Mouse (Mus musculus) spleen, adult 2 months (tissue): Measurements from ENCODE around the gene Ivns1abp.

ENCODE experiments used
- CTCF ChIP-seq: fragments of 200-500 bp; IDR thresholded peaks from 2 replicates; pipeline ENCODE4 v1.5.1; 2011; ENCODE audit warnings: mild to moderate bottlenecking, inconsistent platforms; ENCODE audit not compliant: insufficient read depth, insufficient read length, insufficient replicate concordance; ENCODE audit errors: extremely low read depth
- POLR2A ChIP-seq: fragments of 200-500 bp; IDR thresholded peaks from 2 replicates; pipeline ENCODE4 v1.6.1; 2011; ENCODE audit warnings: low read depth, low read length, inconsistent platforms

DNA sequence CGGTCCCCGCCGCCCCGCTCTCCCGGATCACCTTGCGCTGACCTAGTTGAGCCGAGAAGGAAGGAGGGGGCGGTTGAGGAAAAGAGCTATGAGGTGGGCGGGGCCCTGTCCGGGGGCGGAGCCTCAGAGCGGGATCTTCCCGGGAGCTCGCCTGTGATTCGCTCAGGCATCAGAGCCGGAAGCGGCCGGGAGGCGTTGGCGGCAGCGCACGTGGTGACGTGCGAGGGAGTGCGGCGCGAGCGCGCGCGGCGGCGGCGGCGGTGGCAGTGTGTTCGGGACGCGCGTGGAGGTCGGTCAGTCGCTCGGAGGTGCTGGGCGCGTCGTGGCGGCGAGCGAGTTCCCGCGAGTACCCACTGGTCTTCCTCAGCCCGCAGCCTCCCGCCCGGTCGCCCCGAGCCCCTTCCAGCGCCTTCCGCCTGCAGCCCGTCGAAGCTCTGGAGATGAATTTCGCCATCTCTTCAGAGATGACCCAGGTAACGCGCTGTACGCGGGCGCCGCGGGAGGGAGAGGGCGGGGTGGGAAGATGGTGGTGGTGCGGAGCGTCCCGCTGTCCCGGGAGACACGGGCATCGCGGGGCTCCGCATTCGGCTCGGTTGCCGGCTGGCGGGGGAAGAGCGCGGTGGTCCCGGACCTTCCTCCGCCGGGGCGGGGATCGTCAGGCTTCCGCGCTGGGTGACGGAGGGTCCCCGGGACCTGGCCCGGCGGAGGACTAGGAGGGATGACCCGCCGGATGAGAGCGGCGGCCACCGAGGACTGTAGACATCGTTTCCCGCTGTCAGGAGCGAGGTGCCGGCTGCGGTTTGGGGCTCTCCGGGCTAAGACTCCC lies at the start of gene Ivns1abp:
- TF ChIP-seq CTCF (no peak), POLR2A (peak; percentile 68)
